Mouse (Mus musculus): Measurements from ENCODE around the gene Bnipl. TPM values are rescaled to one million over a fixed set of nuclear protein-coding genes. Genes with fewer than 3 reads are reported as not detected.
"Not testable (repeated sequence)": the region's sequence is repeated elsewhere in the genome, so short reads cannot be mapped to it uniquely, and the experiment has no call there.

The Bnipl gene
- total RNA-seq, 1 experiment, result 6.7 TPM

GRCm38 (mm10) chr3:95217255-95218134 lies 33.5 kb downstream of the Bnipl start, which contains the start of gene Gabpb2:
TSS of gene Gabpb2 (minus strand) at chr3:95217916.
- H3K27ac ChIP-seq (ENCODE audit: insufficient read depth, low read depth, low read length, poor library complexity, severe bottlenecking), result peak within 1 kb of the TSS; percentile 99
- in situ Hi-C loops (cut with MboI; ENCODE audit: low sequenced_read_pairs in 2 of 2, unreplicated experiment in 2 of 2), result no loop called here
- H3K4me3 ChIP-seq (ENCODE audit: insufficient read depth in 1 of 2, low read depth in 1 of 2, low read length in 2 of 2, poor library complexity in 1 of 2, severe bottlenecking in 1 of 2), result peak within 1 kb of the TSS; percentile 84 to 99
- no peaks in the 10 kb centered on the region for H3K9me3 ChIP-seq (ENCODE audit: control insufficient read depth, insufficient read depth, low read depth, low read length)
- H3K4me1 ChIP-seq (ENCODE audit: control insufficient read depth in 2 of 2, insufficient read depth in 2 of 2, low read length in 2 of 2, poor library complexity in 1 of 2), result no peaks in the 10 kb centered on the region; a peak in 1 of 4 replicates
- H3K9ac ChIP-seq (ENCODE audit: insufficient read depth, low read depth, low read length, poor library complexity, severe bottlenecking), result peak within 1 kb of the TSS; percentile 100
- DNase-seq (ENCODE audit: low read depth, low spot score), result peak; percentile 91
- H3K36me3 ChIP-seq (ENCODE audit: control insufficient read depth, insufficient read depth, low read length, poor library complexity, severe bottlenecking), result peaks cover 21% of the 10 kb centered on the region
- TF ChIP-seq CHD2 (IDR thresholded peaks at IDR 0.05; ENCODE audit: low read depth, low read length) (peak; percentile 88), MAFK (IDR thresholded peaks at IDR 0.05; ENCODE audit: insufficient read depth, low read depth, low read length) (no peak), HCFC1 (IDR thresholded peaks at IDR 0.05; ENCODE audit: borderline replicate concordance, insufficient read depth, low read length) (peak; percentile 79), ZC3H11A (IDR thresholded peaks at IDR 0.05; ENCODE audit: borderline replicate concordance, low read depth, low read length) (no peak), ZNF384 (IDR thresholded peaks at IDR 0.05; ENCODE audit: low read depth, low read length) (0 out of 2 replicates have a peak, but pooled peaks have one; percentile 32)

- H3K9ac ChIP-seq (ENCODE audit: insufficient read depth, low read depth, low read length, poor library complexity, severe bottlenecking), result peak overlapping the region; percentile 100
- H3K4me3 ChIP-seq (ENCODE audit: insufficient read depth in 1 of 2, low read depth in 1 of 2, low read length in 2 of 2, poor library complexity in 1 of 2, severe bottlenecking in 1 of 2), result peak overlapping the region; percentile 84 to 99
- H3K4me1 ChIP-seq (ENCODE audit: control insufficient read depth in 2 of 2, insufficient read depth in 2 of 2, low read length in 2 of 2, poor library complexity in 1 of 2), result no peaks in the 10 kb centered on the region; a peak in 1 of 4 replicates
- TF ChIP-seq MAFK (IDR thresholded peaks at IDR 0.05; ENCODE audit: insufficient read depth, low read depth, low read length) (no peak), ZNF384 (IDR thresholded peaks at IDR 0.05; ENCODE audit: low read depth, low read length) (0 out of 2 replicates have a peak, but pooled peaks have one; percentile 53)
- in situ Hi-C loops (cut with MboI; ENCODE audit: low sequenced_read_pairs in 2 of 2, unreplicated experiment in 2 of 2), result no loop called here
- H3K27ac ChIP-seq (ENCODE audit: insufficient read depth, low read depth, low read length, poor library complexity, severe bottlenecking), result no peak overlapping the region; the same call in 1 of the 2 replicates
- no peak for DNase-seq (ENCODE audit: low read depth, low spot score)
- peaks cover 23% of the 10 kb centered on the region for H3K36me3 ChIP-seq (ENCODE audit: control insufficient read depth, insufficient read depth, low read length, poor library complexity, severe bottlenecking)
- H3K9me3 ChIP-seq (ENCODE audit: control insufficient read depth, insufficient read depth, low read depth, low read length), result no peaks in the 10 kb centered on the region
Measured at GRCm38 (mm10) chr3:95216655-95217254, 34.2 kb downstream of the Bnipl start.

DNA sequence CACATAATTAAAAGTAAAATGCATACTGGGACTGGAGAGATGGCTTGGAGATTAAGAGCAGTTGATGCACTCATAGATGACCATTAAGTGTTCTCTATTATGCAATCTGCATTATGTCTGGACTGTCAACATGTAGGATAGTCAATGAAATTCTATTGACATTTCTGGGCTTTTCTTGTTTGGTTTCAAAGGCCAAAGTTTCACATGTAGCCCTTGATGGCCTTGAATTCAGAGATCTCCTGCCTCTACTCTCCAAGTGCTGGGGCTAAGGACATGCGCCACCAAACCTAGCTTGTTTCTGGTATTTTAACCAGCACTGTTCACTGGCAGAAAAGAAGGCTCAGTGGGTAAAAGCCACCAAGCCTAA lies 37.4 kb downstream of the Bnipl start:
- Histone ChIP-seq H3K36me3 (ENCODE audit: control insufficient read depth, insufficient read depth, low read length, poor library complexity, severe bottlenecking) (peaks cover 19% of the 10 kb centered on the region), H3K4me1 (ENCODE audit: control insufficient read depth in 2 of 2, insufficient read depth in 2 of 2, low read length in 2 of 2, poor library complexity in 1 of 2) (no peaks in the 10 kb centered on the region; a peak in 1 of 4 replicates), H3K9ac (ENCODE audit: insufficient read depth, low read depth, low read length, poor library complexity, severe bottlenecking) (no peak overlapping the region), H3K27ac (ENCODE audit: insufficient read depth, low read depth, low read length, poor library complexity, severe bottlenecking) (no peak overlapping the region), H3K9me3 (ENCODE audit: control insufficient read depth, insufficient read depth, low read depth, low read length) (no peaks in the 10 kb centered on the region), H3K4me3 (ENCODE audit: insufficient read depth in 1 of 2, low read depth in 1 of 2, low read length in 2 of 2, poor library complexity in 1 of 2, severe bottlenecking in 1 of 2) (no peak overlapping the region)
- TF ChIP-seq CHD2 (IDR thresholded peaks at IDR 0.05; ENCODE audit: low read depth, low read length) (no peak), MAFK (IDR thresholded peaks at IDR 0.05; ENCODE audit: insufficient read depth, low read depth, low read length) (no peak), HCFC1 (IDR thresholded peaks at IDR 0.05; ENCODE audit: borderline replicate concordance, insufficient read depth, low read length) (no peak), ZNF384 (IDR thresholded peaks at IDR 0.05; ENCODE audit: low read depth, low read length) (no peak), ZC3H11A (IDR thresholded peaks at IDR 0.05; ENCODE audit: borderline replicate concordance, low read depth, low read length) (no peak)
- DNase-seq (ENCODE audit: low read depth, low spot score), result no peak
- in situ Hi-C loops (cut with MboI; ENCODE audit: low sequenced_read_pairs in 2 of 2, unreplicated experiment in 2 of 2), result no loop called here

DNA sequence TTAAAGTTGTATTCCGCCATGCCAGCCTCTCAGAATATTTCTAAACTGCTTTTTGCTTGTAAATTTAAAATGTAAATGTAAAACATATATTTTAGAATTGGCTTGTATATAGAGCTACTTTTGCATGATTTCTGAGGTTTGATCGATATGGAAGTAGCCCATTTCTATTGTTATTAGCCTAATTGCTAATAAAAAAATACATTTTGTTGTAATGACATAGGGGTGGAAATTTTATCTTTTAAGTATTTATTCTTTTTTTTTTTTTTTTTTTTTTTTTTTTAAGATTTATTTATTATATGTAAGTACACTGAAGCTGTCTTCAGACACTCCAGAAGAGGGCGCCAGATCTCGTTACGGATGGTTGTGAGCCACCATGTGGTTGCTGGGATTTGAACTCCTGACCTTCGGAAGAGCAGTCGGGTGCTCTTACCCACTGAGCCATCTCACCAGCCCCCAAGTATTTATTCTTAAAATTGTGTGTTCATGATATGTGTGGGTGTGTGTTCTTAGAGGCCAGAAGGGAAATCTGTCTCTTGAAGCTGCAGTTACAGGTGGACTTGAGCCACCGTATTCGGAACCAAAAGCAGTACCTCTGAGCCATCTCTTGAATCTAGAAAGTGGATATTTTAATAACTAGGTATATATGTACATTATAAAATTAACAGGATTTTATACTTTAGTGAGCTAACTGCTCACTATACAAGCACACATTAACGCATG lies 37.9 kb downstream of the Bnipl start:
- peaks cover 21% of the 10 kb centered on the region for H3K36me3 ChIP-seq (ENCODE audit: control insufficient read depth, insufficient read depth, low read length, poor library complexity, severe bottlenecking)
- in situ Hi-C loops (cut with MboI; ENCODE audit: low sequenced_read_pairs in 2 of 2, unreplicated experiment in 2 of 2); H3K9me3 ChIP-seq (ENCODE audit: control insufficient read depth, insufficient read depth, low read depth, low read length); H3K27ac ChIP-seq (ENCODE audit: insufficient read depth, low read depth, low read length, poor library complexity, severe bottlenecking); DNase-seq (ENCODE audit: low read depth, low spot score); H3K9ac ChIP-seq (ENCODE audit: insufficient read depth, low read depth, low read length, poor library complexity, severe bottlenecking); H3K4me1 ChIP-seq (ENCODE audit: control insufficient read depth in 2 of 2, insufficient read depth in 2 of 2, low read length in 2 of 2, poor library complexity in 1 of 2); H3K4me3 ChIP-seq (ENCODE audit: insufficient read depth in 1 of 2, low read depth in 1 of 2, low read length in 2 of 2, poor library complexity in 1 of 2, severe bottlenecking in 1 of 2): not testable (repeated sequence)
- peak; percentile 78 for TF ChIP-seq ZNF384 (IDR thresholded peaks at IDR 0.05; ENCODE audit: low read depth, low read length)

Data from ES-E14 (cell line).